Mouse (Mus musculus) CH12F3 (cell line): ENCODE measurements around the gene Arl14.

Source experiments
- in situ Hi-C: fragments of 300-500 bp; cut with MboI; formaldehyde crosslinking; loops from 2 replicates; pipeline ENCODE4 v1.14.3; 2020; ENCODE audit warnings: low sequenced_read_pairs

Gene Arl14

DNA sequence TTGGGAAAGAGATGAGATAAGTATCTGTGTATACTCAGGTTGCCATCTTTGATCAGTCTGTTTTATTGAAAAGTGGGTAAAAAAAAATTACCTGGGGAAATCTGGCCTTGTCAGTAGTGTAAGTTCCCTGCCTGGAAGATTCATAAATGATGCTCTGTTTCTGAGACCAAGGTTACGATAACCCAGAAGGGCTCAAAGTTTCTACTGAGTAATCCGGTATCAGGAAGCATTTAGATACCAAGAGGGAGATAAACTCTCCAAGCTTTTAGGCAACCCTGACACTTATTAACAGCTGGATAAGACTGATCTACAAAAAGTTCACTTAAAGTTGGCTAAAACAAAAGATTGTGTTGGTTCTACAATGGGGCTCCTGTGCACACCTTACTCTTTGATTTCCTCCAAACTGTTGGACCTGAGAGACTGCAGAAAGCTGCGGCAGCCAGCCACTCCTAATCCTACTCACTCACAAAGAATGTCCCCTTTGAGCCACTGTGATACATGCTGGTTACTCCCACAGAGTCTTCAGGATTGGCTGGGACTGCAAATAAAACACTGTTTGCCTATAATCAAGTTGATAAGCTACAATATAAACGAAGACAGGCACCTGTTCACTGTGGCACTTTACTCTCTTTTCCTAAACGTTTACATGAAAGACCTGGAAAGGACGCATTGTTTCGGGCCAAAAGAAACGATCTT, at the start of gene Arl14:
Gene Arl14 (plus strand): TSS at position 614 of the 696 bp plus-strand sequence.
- in situ Hi-C loops, result no loop called here

- in situ Hi-C loops, result no loop called here
Measured at GRCm38 (mm10) chr3:69175229-69175628, 47.0 kb upstream of the Arl14 start.

- in situ Hi-C loops, result no loop called here
Measured at GRCm38 (mm10) chr3:69177168-69177797, 44.9 kb upstream of the Arl14 start.

DNA sequence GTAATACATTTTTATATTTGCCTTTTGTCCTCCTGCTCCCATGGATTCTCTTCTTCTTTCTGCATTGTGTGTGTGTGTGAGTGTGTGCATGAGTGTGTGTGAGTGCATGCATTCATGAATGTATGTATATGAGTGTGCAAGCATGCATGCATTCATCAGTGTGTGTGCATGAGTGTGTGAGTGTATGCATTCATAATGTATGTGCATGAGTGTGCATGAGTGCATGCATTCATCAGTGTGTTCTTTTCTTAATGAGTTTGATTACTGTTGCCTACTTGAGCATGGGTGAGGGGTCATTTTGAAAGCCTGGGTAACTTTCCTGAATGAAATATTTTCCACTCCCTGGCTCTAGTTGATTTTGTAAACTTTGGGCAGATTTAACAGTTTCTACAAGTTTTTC, 44.3 kb upstream of the Arl14 start:
- in situ Hi-C loops, result no loop called here

- in situ Hi-C loops, result no loop called here
Measured at GRCm38 (mm10) chr3:69178365-69179004, 43.7 kb upstream of the Arl14 start.

- in situ Hi-C loops, result no loop called here
Measured at GRCm38 (mm10) chr3:69181531-69181930, 40.7 kb upstream of the Arl14 start.

DNA sequence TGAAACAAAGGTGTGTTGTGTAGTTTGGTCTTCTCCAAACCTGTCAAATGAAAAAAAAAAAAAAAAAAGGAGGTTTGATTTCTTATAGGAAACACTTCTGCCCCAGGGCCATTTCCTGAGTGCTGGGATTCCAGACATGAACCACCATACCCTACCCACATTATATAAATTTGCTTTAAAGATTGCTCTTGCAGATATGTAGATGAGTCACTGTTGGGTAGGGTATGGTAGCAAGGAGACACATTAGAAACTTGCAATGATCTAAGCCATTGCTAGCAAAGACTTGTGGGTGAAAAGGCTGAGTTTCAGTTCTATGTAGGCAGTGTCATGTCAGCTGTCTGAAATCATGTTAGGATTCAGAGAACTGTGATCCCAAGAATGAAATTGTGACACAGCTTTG, 40.0 kb upstream of the Arl14 start:
- in situ Hi-C loops, result no loop called here

DNA sequence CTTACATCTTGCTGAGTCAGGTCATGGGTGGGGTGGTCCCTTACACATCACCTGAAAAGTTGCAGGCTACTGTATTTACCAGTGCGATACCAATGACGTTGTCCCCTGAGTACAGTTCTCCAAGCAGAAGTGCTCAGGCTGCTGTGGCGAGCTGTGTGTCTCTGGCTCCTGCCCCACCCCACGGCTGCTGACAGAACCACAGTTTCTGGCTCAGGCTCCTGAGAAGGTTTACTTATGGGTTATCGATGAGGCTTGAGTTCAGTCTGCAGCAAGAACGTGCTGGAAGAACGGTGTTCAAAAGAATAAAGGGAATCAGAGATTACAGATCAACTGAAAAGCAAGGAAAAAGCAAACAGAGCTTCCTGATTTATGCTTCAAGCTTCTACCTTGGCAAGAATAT, 37.0 kb upstream of the Arl14 start:
- in situ Hi-C loops, result no loop called here

DNA sequence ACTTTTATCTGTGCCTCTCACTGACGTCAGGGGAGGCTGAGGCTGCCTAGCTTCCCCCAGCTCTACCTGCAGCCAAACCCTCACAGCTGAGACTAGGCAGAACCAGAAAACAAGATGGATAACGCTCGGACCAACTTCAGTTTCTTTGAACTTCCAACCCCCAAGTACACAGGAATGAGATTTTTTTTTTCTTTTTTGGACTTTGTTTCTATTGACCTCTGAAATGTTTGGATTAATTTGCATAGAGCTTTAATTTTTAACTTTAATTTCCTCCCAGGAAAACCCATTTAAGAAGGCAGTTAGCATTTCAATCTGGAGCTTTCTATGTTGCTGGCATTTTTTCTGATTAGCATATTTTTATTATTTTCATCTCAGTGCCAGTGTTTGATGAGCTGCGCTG, 36.2 kb upstream of the Arl14 start:
- in situ Hi-C loops, result no loop called here

- in situ Hi-C loops, result no loop called here
Measured at GRCm38 (mm10) chr3:69186643-69187042, 35.6 kb upstream of the Arl14 start.

DNA sequence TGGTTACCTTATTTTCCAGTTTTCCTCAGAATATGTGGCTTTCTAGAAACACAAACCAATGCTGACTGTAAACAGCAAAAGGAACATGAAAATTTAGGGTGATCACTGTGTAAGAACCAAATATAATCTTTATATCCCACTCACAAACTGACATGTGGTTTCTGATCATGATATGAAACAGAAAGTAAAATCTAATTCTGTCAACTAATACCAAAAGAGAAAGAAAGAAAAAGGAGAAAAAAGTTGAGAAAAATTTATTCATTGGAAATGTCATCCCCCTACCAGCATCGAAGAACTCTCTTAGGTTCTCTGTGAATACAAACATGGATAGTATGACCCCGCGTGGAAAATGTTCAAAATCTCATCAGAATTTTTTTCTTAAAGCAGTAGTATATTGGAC, 29.2 kb upstream of the Arl14 start:
- in situ Hi-C loops, result no loop called here

GRCm38 (mm10) chr3:69194496-69194895, 27.7 kb upstream of the Arl14 start:
- in situ Hi-C loops, result no loop called here

GRCm38 (mm10) chr3:69195251-69195650, 27.0 kb upstream of the Arl14 start:
- in situ Hi-C loops, result no loop called here

- in situ Hi-C loops, result no loop called here
Measured at GRCm38 (mm10) chr3:69198098-69198497, 24.1 kb upstream of the Arl14 start.

DNA sequence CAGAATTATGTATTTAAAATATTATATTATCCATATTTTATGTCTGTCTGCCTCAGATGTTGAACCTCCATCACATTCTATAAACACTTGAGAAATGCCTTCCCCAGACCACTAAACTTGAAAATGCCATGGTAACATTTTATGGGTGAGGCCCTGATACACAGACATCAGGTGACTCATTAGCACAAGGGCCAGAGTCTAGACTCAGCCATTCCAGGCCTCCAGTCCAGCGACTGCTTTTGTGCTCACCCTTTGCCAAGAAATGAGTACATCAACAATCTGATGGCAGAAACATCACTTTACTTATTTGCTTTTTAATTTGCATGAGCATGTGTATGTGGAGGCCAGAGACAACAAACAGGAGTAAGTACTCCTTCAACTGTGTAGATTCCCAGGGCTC, 22.0 kb upstream of the Arl14 start:
- in situ Hi-C loops, result no loop called here

GRCm38 (mm10) chr3:69201206-69201605, 21.0 kb upstream of the Arl14 start:
- in situ Hi-C loops, result no loop called here

DNA sequence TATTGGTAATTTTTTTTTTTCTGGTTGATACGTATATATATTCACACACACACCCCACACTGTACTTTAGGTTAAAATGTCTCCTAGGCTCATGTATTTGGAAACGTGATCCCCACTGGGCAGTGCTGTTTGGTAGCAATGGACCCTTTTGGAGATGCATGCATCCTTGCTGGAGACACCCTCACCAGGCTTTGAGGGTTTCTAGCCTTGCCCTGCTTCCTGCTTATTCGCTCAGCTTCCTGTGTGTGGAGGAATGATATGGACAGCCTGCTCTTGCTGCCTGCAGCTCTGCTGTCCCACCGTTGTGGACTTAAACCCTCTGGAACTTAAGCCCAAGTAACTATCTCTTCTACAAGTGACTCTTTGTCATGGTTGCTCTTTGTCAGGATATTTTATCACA, 19.3 kb upstream of the Arl14 start:
- in situ Hi-C loops, result no loop called here

DNA sequence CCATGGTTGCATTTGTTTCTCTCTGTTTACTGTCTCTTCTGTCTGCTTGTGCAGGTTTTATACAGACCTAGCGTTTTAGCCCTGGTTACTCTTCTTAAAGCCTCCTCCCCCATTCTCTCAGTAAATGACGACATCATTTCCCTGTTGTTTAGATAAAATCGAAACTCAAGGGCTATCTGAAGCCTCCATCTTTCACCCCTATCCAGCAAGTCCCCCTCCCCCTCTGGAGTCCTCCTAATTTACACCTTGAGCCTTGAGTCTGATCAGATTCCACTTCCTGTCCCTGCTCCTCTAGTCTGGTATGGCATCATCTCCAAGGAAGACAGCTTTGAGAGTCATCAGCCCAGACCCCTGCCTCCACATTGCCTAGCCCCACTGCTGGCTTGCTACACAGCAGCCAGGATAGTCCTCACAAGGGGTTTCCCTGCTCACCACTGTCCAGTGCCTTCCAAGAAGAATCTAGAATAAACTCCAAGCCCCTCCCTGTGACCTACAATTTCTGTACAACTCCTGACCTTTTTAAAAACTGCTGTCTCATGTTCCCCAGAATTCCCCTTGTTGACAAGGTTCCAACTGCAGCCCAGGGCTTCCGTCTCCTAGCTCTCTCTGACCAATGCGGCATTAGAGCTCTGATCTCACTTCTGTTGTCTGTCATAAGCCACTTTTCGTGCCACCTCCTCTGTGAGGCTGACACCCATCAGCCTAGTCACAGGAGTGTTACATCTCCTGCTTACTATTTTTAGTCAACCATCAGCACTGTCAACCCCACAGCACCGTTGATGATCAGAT, 16.8 kb upstream of the Arl14 start:
- in situ Hi-C loops, result no loop called here

DNA sequence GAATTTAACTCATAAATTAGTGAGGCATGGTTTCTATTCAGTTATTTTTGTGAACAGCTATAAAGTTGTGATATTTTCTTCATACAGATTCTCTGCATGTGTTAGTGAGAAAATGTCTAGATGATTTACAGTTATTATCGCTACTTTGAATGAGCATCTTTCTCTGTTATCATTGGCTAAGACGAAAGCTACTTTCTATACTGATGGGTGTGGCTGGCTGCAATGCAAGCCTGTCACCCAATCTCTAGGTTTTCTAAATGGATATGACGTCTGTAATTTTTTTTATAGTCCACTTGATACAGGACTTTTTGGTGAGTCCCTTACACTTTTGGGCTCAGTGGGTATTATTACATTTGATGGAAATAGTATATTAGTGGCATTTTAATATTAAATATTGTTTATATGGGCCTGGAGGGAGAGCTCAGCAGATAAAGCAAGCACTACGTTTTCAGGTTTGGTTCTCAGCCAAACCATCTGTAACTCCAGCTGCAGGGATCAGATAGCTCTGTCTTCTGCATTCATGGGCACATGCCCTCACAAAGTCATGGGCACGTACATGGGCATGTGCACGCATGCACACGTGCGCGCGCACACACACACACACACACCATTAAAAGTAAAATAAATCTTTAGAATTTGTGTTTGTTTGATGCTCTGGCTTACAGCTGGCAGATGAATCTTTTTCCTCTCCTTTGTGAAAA, 15.9 kb upstream of the Arl14 start:
- in situ Hi-C loops, result no loop called here

DNA sequence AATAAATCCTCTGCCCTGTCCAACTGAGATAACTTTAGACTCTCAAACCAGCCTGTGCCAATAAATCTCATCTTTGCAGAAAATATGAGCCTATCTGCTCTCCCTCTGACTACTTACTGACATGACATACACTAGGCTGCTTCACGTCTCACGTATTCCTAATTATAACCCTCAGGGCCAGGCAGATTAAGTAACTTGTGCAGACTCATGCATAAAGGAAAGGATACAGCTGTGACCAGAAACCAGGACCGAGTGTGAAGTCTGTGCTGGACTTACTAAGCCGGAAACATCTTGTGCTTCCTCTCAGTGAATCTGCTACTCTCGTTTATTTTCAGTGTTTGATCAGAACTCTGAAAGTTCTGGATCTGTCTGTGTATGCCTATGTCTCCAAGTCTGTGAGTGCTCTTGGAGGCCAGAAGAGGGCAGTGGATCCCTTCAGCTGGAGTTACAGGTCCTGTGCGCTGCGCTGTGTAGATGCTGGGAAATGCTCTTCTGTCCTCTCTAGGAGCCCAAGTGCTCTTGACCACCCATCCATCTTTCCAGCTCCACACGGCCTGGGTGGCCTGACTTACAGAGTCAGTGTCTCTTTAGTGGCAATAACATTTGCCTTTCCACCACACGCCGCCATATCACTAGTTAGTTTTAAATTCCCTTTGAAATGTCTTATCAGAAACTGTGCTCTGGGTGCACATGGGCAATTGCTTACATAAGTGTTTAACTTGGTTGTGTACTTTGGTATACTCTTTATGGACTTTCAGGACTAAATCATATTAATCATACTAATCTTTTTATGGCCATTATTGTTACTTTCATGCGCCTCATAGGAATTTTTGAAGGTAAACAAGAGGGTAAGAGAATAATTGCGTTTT, 13.5 kb upstream of the Arl14 start:
- in situ Hi-C loops, result no loop called here
